Mouse (Mus musculus) limb, embryonic 15.5 days (tissue): ENCODE results near the gene Sfxn2. TPM values are rescaled to one million over a fixed set of nuclear protein-coding genes. Genes with fewer than 3 reads are reported as not detected.
A peak's percentile ranks its signal among the peaks of the same experiment; 100 is the strongest.

ENCODE experiments used
- ATAC-seq: fragments of 200-750 bp; cut with Nextera tagmentation; 2 replicates; pipeline ENCODE4 v1.8.0; 2017; ENCODE audit warnings: low read depth, moderate TSS enrichment; ENCODE audit not compliant: insufficient number of reproducible peaks, low FRiP score, low TSS enrichment
- H3K27ac ChIP-seq: fragments of 300-500 bp; sonication (generic); 2 replicates; pipeline ENCODE4 v1.5.1; 2015; ENCODE audit warnings: moderate library complexity, mild to moderate bottlenecking, inconsistent platforms
- H3K27me3 ChIP-seq: fragments of 300-500 bp; sonication (generic); 2 replicates; pipeline ENCODE4 v1.6.1; 2015; ENCODE audit warnings: inconsistent platforms
- H3K36me3 ChIP-seq: fragments of 300-500 bp; sonication (generic); 2 replicates; pipeline ENCODE4 v1.6.1; 2015; ENCODE audit warnings: inconsistent platforms
- H3K4me1 ChIP-seq: fragments of 300-500 bp; sonication (generic); 2 replicates; pipeline ENCODE4 v1.6.1; 2015; ENCODE audit warnings: inconsistent platforms
- H3K4me2 ChIP-seq: fragments of 300-500 bp; sonication (generic); 2 replicates; pipeline ENCODE4 v1.6.1; 2015; ENCODE audit warnings: mild to moderate bottlenecking, inconsistent platforms
- H3K4me3 ChIP-seq: fragments of 300-500 bp; sonication (generic); 2 replicates; pipeline ENCODE4 v1.5.1; 2015; ENCODE audit warnings: mild to moderate bottlenecking, inconsistent platforms
- H3K9ac ChIP-seq: fragments of 300-500 bp; sonication (generic); 2 replicates; pipeline ENCODE4 v1.6.1; 2015; ENCODE audit warnings: inconsistent platforms
- H3K9me3 ChIP-seq: fragments of 300-500 bp; sonication (generic); 2 replicates; pipeline ENCODE4 v1.6.1; 2016; ENCODE audit warnings: inconsistent platforms
- WGBS: fragments of 180-500 bp; shearing (Covaris S2); methylation state at CpG from one replicate; pipeline ENCODE4 v1.1.7; 2015; 5-methylcytosine and 5-hydroxymethylcytosine counted together
- polyA plus RNA-seq: library from polyadenylated mRNA; unstranded; fragments of >200 nt; fragmentation: Nextera tagmentation; extraction: Ambion mirVana; gene quantifications from 2 replicates; pipeline ENCODE4 v1.2.1, GENCODE M21; 2015

The Sfxn2 gene
- polyA plus RNA-seq, 1 experiment from 2014 or later = 23.5 TPM

GRCm38 (mm10) chr19:46608158-46608557 is 35.0 kb downstream of the Sfxn2 start:
- H3K9me3 ChIP-seq = no peaks in the 10 kb centered on the region
- no peak overlapping the region for H3K27ac ChIP-seq
- H3K4me3 ChIP-seq = no peak overlapping the region
- H3K4me2 ChIP-seq = no peak overlapping the region
- peaks cover 2% of the 10 kb centered on the region; the same call in 1 of the 2 replicates for H3K4me1 ChIP-seq
- 95% methylated on average over 7 of the region's 7 CpGs for WGBS
- ATAC-seq = no peak
- no peaks in the 10 kb centered on the region for H3K27me3 ChIP-seq
- no peak overlapping the region for H3K9ac ChIP-seq
- H3K36me3 ChIP-seq = peaks cover 49% of the 10 kb centered on the region

- Histone ChIP-seq H3K9me3 (no peaks in the 10 kb centered on the region), H3K4me2 (no peak overlapping the region), H3K27ac (no peak overlapping the region), H3K4me1 (peaks cover 34% of the 10 kb centered on the region), H3K27me3 (no peaks in the 10 kb centered on the region), H3K9ac (no peak overlapping the region), H3K36me3 (peaks cover 11% of the 10 kb centered on the region), H3K4me3 (no peak overlapping the region)
- no peak for ATAC-seq
- 69% methylated on average over 11 of the region's 11 CpGs for WGBS
These were observed 43.2 kb downstream of the Sfxn2 start for GRCm38 (mm10) chr19:46616378-46616777.

GRCm38 (mm10) chr19:46617361-46617760 is 44.2 kb downstream of the Sfxn2 start:
- H3K36me3 ChIP-seq = peaks cover 11% of the 10 kb centered on the region
- 85% methylated on average over 8 of the region's 8 CpGs for WGBS
- no peak overlapping the region for H3K4me3 ChIP-seq
- H3K27me3 ChIP-seq = no peaks in the 10 kb centered on the region
- no peak overlapping the region for H3K4me2 ChIP-seq
- no peak overlapping the region for H3K9ac ChIP-seq
- no peak for ATAC-seq
- H3K27ac ChIP-seq = no peak overlapping the region
- H3K4me1 ChIP-seq = peaks cover 43% of the 10 kb centered on the region
- H3K9me3 ChIP-seq = no peaks in the 10 kb centered on the region

DNA sequence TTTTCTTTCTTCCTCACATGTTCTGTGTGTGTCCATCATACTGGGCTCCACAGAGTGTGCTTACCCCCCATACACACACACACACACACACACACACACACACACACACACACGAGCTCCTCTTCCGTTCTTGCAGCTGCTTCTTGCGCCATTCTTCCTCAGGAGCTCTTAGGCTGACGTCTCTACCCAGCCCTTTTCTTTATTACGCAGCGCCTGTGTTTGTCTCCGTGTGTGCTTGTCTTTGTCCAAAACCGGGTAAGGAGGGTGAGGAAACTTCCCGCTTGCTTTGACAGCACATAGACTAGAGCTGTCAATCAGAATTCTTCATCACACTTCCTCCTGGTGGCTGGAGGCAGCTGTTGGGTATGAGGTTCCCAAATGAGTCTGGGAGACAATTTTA is 45.2 kb downstream of the Sfxn2 start:
- Histone ChIP-seq H3K9ac (no peak overlapping the region), H3K27me3 (no peaks in the 10 kb centered on the region), H3K36me3 (peaks cover 9% of the 10 kb centered on the region), H3K9me3 (no peaks in the 10 kb centered on the region), H3K4me2 (no peak overlapping the region), H3K27ac (peak overlapping the region; percentile 51; the same call in 1 of the 2 replicates), H3K4me1 (peaks cover 53% of the 10 kb centered on the region), H3K4me3 (no peak overlapping the region)
- 61% methylated on average over 9 of the region's 9 CpGs for WGBS
- ATAC-seq = no peak

- Histone ChIP-seq H3K4me1 (peaks cover 60% of the 10 kb centered on the region), H3K4me3 (no peak overlapping the region), H3K9me3 (no peaks in the 10 kb centered on the region), H3K27ac (peak overlapping the region; percentile 51; the same call in 1 of the 2 replicates), H3K27me3 (no peaks in the 10 kb centered on the region), H3K4me2 (no peak overlapping the region), H3K9ac (no peak overlapping the region), H3K36me3 (peaks cover 4% of the 10 kb centered on the region; the same call in 1 of the 2 replicates)
- WGBS = 68% methylated on average over 19 of the region's 19 CpGs
- ATAC-seq = no peak
These were observed 45.8 kb downstream of the Sfxn2 start for GRCm38 (mm10) chr19:46619001-46619400.

DNA sequence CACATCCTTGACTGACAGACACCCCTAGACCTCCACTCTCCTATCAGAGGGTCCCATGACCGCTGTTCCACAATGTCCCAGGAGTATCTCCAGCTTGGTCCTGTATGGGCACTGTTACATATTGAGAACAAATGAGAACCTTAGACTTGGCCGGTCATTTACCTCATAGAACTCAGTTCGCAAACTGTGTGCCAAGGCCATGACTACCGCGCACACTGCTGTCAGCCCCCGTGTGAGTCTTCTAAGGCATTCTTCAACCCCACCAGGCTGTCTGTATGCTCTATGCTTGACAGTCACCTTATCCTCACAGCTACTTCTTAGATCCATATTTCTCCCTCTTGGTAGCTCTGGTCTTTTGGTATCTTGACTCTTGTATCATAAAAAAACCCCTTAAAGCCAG is 46.4 kb downstream of the Sfxn2 start:
- WGBS = 92% methylated on average over 6 of the region's 6 CpGs

GRCm38 (mm10) chr19:46620016-46620808 is 47.0 kb downstream of the Sfxn2 start:
- Histone ChIP-seq H3K4me3 (no peak overlapping the region), H3K9ac (no peak overlapping the region), H3K4me1 (peaks cover 70% of the 10 kb centered on the region), H3K36me3 (0 out of 2 replicates have a peak, but pooled peaks cover 5% of the 10 kb centered on the region), H3K4me2 (no peak overlapping the region), H3K9me3 (no peaks in the 10 kb centered on the region), H3K27me3 (no peaks in the 10 kb centered on the region), H3K27ac (peak overlapping the region; percentile 59)
- no peak for ATAC-seq
- WGBS = 72% methylated on average over 14 of the region's 14 CpGs

More for the DNA sequence above, 46.4 kb downstream of the Sfxn2 start:
- H3K27me3 ChIP-seq = no peaks in the 10 kb centered on the region
- no peaks in the 10 kb centered on the region for H3K9me3 ChIP-seq
- H3K4me2 ChIP-seq = no peak overlapping the region
- H3K9ac ChIP-seq = no peak overlapping the region
- peaks cover 65% of the 10 kb centered on the region for H3K4me1 ChIP-seq
- H3K36me3 ChIP-seq = no peaks in the 10 kb centered on the region
- H3K4me3 ChIP-seq = no peak overlapping the region
- no peak for ATAC-seq
- peak overlapping the region; percentile 39; the same call in 1 of the 2 replicates for H3K27ac ChIP-seq

GRCm38 (mm10) chr19:46621236-46622183 is 48.3 kb downstream of the Sfxn2 start:
- peak overlapping the region; percentile 83 for H3K27ac ChIP-seq
- H3K4me3 ChIP-seq = no peak overlapping the region
- peaks cover 65% of the 10 kb centered on the region for H3K4me1 ChIP-seq
- ATAC-seq = no peak
- no peaks in the 10 kb centered on the region for H3K9me3 ChIP-seq
- 67% methylated on average over 19 of the region's 19 CpGs for WGBS
- peaks cover 9% of the 10 kb centered on the region; the same call in 1 of the 2 replicates for H3K36me3 ChIP-seq
- H3K9ac ChIP-seq = no peak overlapping the region
- no peaks in the 10 kb centered on the region for H3K27me3 ChIP-seq
- H3K4me2 ChIP-seq = no peak overlapping the region

DNA sequence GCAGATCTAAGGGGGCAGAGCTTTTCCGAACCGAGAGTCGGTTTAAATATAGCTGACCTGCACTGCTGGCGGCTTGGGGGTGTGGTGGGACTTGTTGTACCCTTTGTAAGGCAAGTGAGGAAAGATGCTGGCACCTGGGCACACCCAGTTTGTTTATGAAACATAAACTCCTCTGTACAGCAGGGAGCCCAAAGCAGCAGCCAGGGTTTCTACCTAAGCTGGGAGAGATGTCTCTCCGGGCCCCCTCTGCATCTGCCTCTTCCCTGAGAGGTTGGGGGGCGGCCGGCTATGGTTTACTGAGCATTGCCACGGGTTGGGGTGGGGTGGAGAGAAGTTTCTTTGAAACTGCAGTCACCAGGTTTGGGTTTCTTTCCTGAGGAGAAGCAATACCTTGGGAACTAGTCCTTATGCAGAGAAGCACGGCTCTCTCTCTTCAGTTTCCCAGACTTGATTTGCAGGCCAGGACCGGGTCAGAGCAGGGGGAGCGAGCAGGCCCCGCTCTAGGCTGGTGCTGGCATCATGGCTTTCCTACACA is 49.6 kb downstream of the Sfxn2 start:
- H3K4me3 ChIP-seq = peak overlapping the region; percentile 34
- peak overlapping the region; percentile 83 for H3K27ac ChIP-seq
- H3K36me3 ChIP-seq = peaks cover 11% of the 10 kb centered on the region; the same call in 1 of the 2 replicates
- WGBS = 28% methylated on average over 12 of the region's 12 CpGs
- H3K9me3 ChIP-seq = no peaks in the 10 kb centered on the region
- ATAC-seq = no peak; the same call in 1 of the 2 replicates
- no peak overlapping the region for H3K9ac ChIP-seq
- H3K4me2 ChIP-seq = peak overlapping the region; percentile 44
- H3K4me1 ChIP-seq = peaks cover 65% of the 10 kb centered on the region
- H3K27me3 ChIP-seq = no peaks in the 10 kb centered on the region

- WGBS = 4% methylated on average over 16 of the region's 16 CpGs
These were observed 50.1 kb downstream of the Sfxn2 start for GRCm38 (mm10) chr19:46623194-46623667.

More at GRCm38 (mm10) chr19:46623194-46623667, 50.1 kb downstream of the Sfxn2 start:
- Histone ChIP-seq H3K27me3 (no peaks in the 10 kb centered on the region), H3K36me3 (peaks cover 16% of the 10 kb centered on the region; the same call in 1 of the 2 replicates), H3K4me3 (peak overlapping the region; percentile 34), H3K9me3 (no peaks in the 10 kb centered on the region), H3K27ac (peak overlapping the region; percentile 83), H3K4me2 (peak overlapping the region; percentile 44), H3K9ac (0 out of 2 replicates have a peak overlapping the region, but pooled peaks have one; percentile 17), H3K4me1 (peaks cover 65% of the 10 kb centered on the region)
- ATAC-seq = peak; percentile 64
